Mouse (Mus musculus): ENCODE results near the gene Tas2r107. TPM values are rescaled to one million over a fixed set of nuclear protein-coding genes. Genes with fewer than 3 reads are reported as not detected.
"Not testable (repeated sequence)": the region's sequence is repeated elsewhere in the genome, so short reads cannot be mapped to it uniquely, and the experiment has no call there.

Gene Tas2r107
- total RNA-seq (2014; rRNA removed) (not detected in 2 replicates), polyA plus RNA-seq (2012; rRNA removed) (not detected in 2 replicates)

GRCm38 (mm10) chr6:131660049-131660448 is at the start of gene Tas2r107:
Tas2r107 (minus strand) TSS chr6:131660149.
- no peaks in the 10 kb centered on the region for H3K79me2 ChIP-seq (ENCODE audit: control insufficient read depth, insufficient read depth, low read length)
- TF ChIP-seq POLR2A (IDR thresholded peaks at IDR 0.05; ENCODE audit: extremely low read depth, insufficient read depth, low read length), result no peak
- no peak for TF ChIP-seq CTCF (IDR thresholded peaks at IDR 0.05; ENCODE audit: low read depth, low read length)
- H3K4me1 ChIP-seq (ENCODE audit: control insufficient read depth, insufficient read depth, low read length), result no peaks in the 10 kb centered on the region
- H3K4me3 ChIP-seq (ENCODE audit: insufficient read depth, low read depth, low read length), result no peak within 1 kb of the TSS
- no peak within 1 kb of the TSS for H3K27ac ChIP-seq (replicated peaks; ENCODE audit: insufficient read depth, low read depth, low read length)
- no peaks in the 10 kb centered on the region for H3K36me3 ChIP-seq (ENCODE audit: control insufficient read depth, insufficient read depth, low read length)
- H3K9ac ChIP-seq (ENCODE audit: low read depth, low read length), result no peak within 1 kb of the TSS
- no peaks in the 10 kb centered on the region for H3K27me3 ChIP-seq (ENCODE audit: control insufficient read depth, insufficient read depth, low read length)
- no peak for DNase-seq (ENCODE audit: extremely low read depth, low read depth, low spot score)

DNA sequence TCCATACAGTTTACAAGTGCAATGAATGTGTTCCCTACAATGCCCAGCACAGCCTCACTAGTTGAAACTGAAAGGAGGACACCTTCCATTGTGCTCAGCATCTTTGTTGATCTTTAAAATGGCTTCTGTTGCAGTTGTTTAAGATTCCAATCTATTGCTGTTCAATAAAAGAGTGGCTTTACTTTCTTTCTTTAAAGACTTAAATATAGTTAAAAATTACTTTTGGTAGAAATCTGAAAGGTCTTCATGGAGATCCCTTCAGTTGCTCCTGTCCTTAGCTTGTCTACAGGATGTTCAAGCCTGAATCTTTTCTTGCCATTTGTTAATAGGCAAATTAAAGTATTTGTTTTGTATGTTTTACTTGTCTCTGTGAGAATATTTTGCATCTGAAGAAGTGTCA is 30.0 kb upstream of the Tas2r107 start, which contains the start of gene Tas2r114:
TSS of gene Tas2r114 (minus strand) at position 101 of the 400 bp plus-strand sequence.
- Histone ChIP-seq H3K4me3 (ENCODE audit: insufficient read depth, low read depth, low read length) (no peak within 1 kb of the TSS), H3K79me2 (ENCODE audit: control insufficient read depth, insufficient read depth, low read length) (no peaks in the 10 kb centered on the region), H3K27ac (replicated peaks; ENCODE audit: insufficient read depth, low read depth, low read length) (no peak within 1 kb of the TSS), H3K4me1 (ENCODE audit: control insufficient read depth, insufficient read depth, low read length) (no peaks in the 10 kb centered on the region), H3K9ac (ENCODE audit: low read depth, low read length) (no peak within 1 kb of the TSS), H3K27me3 (ENCODE audit: control insufficient read depth, insufficient read depth, low read length) (no peaks in the 10 kb centered on the region), H3K36me3 (ENCODE audit: control insufficient read depth, insufficient read depth, low read length) (no peaks in the 10 kb centered on the region)
- no peak for DNase-seq (ENCODE audit: extremely low read depth, low read depth, low spot score)
- no peak for TF ChIP-seq CTCF (IDR thresholded peaks at IDR 0.05; ENCODE audit: low read depth, low read length)
- TF ChIP-seq POLR2A (IDR thresholded peaks at IDR 0.05; ENCODE audit: extremely low read depth, insufficient read depth, low read length), result no peak

DNA sequence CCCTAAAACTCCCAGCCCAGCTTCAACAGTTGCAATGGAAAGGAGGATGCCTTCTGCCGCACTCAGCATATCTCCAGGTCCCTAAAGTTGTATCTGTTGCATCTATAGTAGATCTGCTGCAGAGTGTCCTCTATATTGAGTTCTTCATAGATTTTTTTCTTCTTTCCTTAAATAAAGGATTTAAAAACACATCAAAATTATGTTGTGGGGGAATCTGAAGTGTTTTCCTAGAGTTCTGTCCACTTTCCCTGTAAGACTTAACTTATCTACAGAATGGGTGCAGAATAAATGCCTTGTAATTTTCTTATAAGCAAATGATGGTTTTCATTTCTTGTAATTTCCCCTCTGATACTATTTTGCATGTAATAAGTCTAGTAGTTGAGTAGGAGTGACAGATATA is 27.4 kb upstream of the Tas2r107 start, which contains the start of gene Tas2r105:
TSS of gene Tas2r105 (minus strand) at position 101 of the 400 bp plus-strand sequence.
- no peak within 1 kb of the TSS for H3K27ac ChIP-seq (replicated peaks; ENCODE audit: insufficient read depth, low read depth, low read length)
- H3K36me3 ChIP-seq (ENCODE audit: control insufficient read depth, insufficient read depth, low read length), result no peaks in the 10 kb centered on the region
- DNase-seq (ENCODE audit: extremely low read depth, low read depth, low spot score), result no peak
- no peak within 1 kb of the TSS for H3K9ac ChIP-seq (ENCODE audit: low read depth, low read length)
- 83% methylated on average over 1 of the region's 1 CpGs for WGBS
- no peaks in the 10 kb centered on the region for H3K27me3 ChIP-seq (ENCODE audit: control insufficient read depth, insufficient read depth, low read length)
- H3K79me2 ChIP-seq (ENCODE audit: control insufficient read depth, insufficient read depth, low read length), result no peaks in the 10 kb centered on the region
- TF ChIP-seq POLR2A (IDR thresholded peaks at IDR 0.05; ENCODE audit: extremely low read depth, insufficient read depth, low read length) (no peak), CTCF (IDR thresholded peaks at IDR 0.05; ENCODE audit: low read depth, low read length) (no peak)
- no peak within 1 kb of the TSS for H3K4me3 ChIP-seq (ENCODE audit: insufficient read depth, low read depth, low read length)
- H3K4me1 ChIP-seq (ENCODE audit: control insufficient read depth, insufficient read depth, low read length), result no peaks in the 10 kb centered on the region

DNA sequence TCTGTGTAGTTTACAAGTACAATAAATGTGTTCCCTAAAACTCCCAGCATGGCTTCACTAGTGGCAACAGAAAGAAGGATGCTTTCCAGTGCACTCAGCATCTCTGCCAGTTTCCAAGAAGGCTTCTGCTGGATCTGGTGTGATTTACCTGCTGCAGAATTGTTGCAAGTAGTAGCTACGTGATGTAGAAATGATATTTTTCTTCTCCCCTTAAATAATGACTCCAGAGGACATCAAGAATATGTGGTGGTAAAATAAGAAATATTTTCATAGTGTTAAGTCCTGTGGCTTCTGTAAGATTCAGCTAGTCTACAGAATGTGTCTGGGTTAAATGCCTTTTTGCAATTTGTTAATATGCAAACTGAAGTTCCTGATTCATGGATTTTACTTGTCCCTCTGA is 25.7 kb upstream of the Tas2r107 start, which contains the start of gene Tas2r104:
TSS of gene Tas2r104 (minus strand) at position 101 of the 400 bp plus-strand sequence.
- no peak for TF ChIP-seq POLR2A (IDR thresholded peaks at IDR 0.05; ENCODE audit: extremely low read depth, insufficient read depth, low read length)
- TF ChIP-seq CTCF (IDR thresholded peaks at IDR 0.05; ENCODE audit: low read depth, low read length), result no peak

DNA sequence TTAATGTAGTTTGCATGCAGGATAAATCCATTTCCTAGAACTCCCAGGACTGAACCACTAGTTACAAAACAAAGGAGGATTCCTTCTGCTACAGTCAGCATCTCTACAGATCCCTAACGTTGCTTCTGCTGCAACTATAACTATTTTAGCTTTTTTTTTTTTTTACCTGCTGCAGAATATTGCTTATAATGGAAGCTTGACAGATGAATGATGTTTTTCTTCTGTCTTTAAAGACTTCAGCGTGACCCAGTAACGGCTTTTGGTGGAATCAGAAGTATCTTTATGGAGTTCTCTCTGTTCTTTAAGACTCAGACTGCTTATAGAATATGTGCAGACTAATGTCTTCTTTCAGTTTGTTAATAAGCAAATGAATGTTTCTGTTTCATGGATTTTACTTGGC is 18.8 kb upstream of the Tas2r107 start, which contains the start of gene Tas2r106:
TSS of gene Tas2r106 (minus strand) at position 101 of the 400 bp plus-strand sequence.
- H3K27ac ChIP-seq (replicated peaks; ENCODE audit: insufficient read depth, low read depth, low read length), result no peak within 1 kb of the TSS
- no peaks in the 10 kb centered on the region for H3K36me3 ChIP-seq (ENCODE audit: control insufficient read depth, insufficient read depth, low read length)
- WGBS, result 61% methylated on average over 3 of the region's 3 CpGs
- TF ChIP-seq POLR2A (IDR thresholded peaks at IDR 0.05; ENCODE audit: extremely low read depth, insufficient read depth, low read length), result no peak
- no peak for TF ChIP-seq CTCF (IDR thresholded peaks at IDR 0.05; ENCODE audit: low read depth, low read length)
- DNase-seq (ENCODE audit: extremely low read depth, low read depth, low spot score), result no peak
- H3K79me2 ChIP-seq (ENCODE audit: control insufficient read depth, insufficient read depth, low read length), result no peaks in the 10 kb centered on the region
- no peaks in the 10 kb centered on the region for H3K4me1 ChIP-seq (ENCODE audit: control insufficient read depth, insufficient read depth, low read length)
- H3K27me3 ChIP-seq (ENCODE audit: control insufficient read depth, insufficient read depth, low read length), result no peaks in the 10 kb centered on the region
- H3K9ac ChIP-seq (ENCODE audit: low read depth, low read length), result no peak within 1 kb of the TSS
- H3K4me3 ChIP-seq (ENCODE audit: insufficient read depth, low read depth, low read length), result no peak within 1 kb of the TSS

More for the DNA sequence above, 25.7 kb upstream of the Tas2r107 start, which contains the start of gene Tas2r104:
- H3K27me3 ChIP-seq (ENCODE audit: control insufficient read depth, insufficient read depth, low read length), result no peaks in the 10 kb centered on the region
- no peak within 1 kb of the TSS for H3K27ac ChIP-seq (replicated peaks; ENCODE audit: insufficient read depth, low read depth, low read length)
- DNase-seq (ENCODE audit: extremely low read depth, low read depth, low spot score), result no peak
- H3K9ac ChIP-seq (ENCODE audit: low read depth, low read length), result no peak within 1 kb of the TSS
- 59% methylated on average over 1 of the region's 1 CpGs for WGBS
- H3K4me1 ChIP-seq (ENCODE audit: control insufficient read depth, insufficient read depth, low read length), result no peaks in the 10 kb centered on the region
- H3K4me3 ChIP-seq (ENCODE audit: insufficient read depth, low read depth, low read length), result no peak within 1 kb of the TSS
- no peaks in the 10 kb centered on the region for H3K36me3 ChIP-seq (ENCODE audit: control insufficient read depth, insufficient read depth, low read length)
- no peaks in the 10 kb centered on the region for H3K79me2 ChIP-seq (ENCODE audit: control insufficient read depth, insufficient read depth, low read length)

- 68% methylated on average over 3 of the region's 3 CpGs for WGBS
- no peak for DNase-seq (ENCODE audit: extremely low read depth, low read depth, low spot score)
- no peaks in the 10 kb centered on the region for H3K27me3 ChIP-seq (ENCODE audit: control insufficient read depth, insufficient read depth, low read length)
- no peaks in the 10 kb centered on the region for H3K79me2 ChIP-seq (ENCODE audit: control insufficient read depth, insufficient read depth, low read length)
- H3K4me3 ChIP-seq (ENCODE audit: insufficient read depth, low read depth, low read length), result no peak within 1 kb of the TSS
- no peak within 1 kb of the TSS for H3K27ac ChIP-seq (replicated peaks; ENCODE audit: insufficient read depth, low read depth, low read length)
- H3K9ac ChIP-seq (ENCODE audit: low read depth, low read length), result no peak within 1 kb of the TSS
- TF ChIP-seq CTCF (IDR thresholded peaks at IDR 0.05; ENCODE audit: low read depth, low read length), result no peak
- TF ChIP-seq POLR2A (IDR thresholded peaks at IDR 0.05; ENCODE audit: extremely low read depth, insufficient read depth, low read length), result no peak
- no peaks in the 10 kb centered on the region for H3K4me1 ChIP-seq (ENCODE audit: control insufficient read depth, insufficient read depth, low read length)
- no peaks in the 10 kb centered on the region for H3K36me3 ChIP-seq (ENCODE audit: control insufficient read depth, insufficient read depth, low read length)
These were observed 29.1 kb downstream of the Tas2r107 start, which contains the start of gene Tas2r130 for GRCm38 (mm10) chr6:131630812-131631211. Tas2r130 (minus strand) TSS chr6:131630912.

- not testable (repeated sequence) for DNase-seq (ENCODE audit: extremely low read depth, low read depth, low spot score); H3K27ac ChIP-seq (replicated peaks; ENCODE audit: insufficient read depth, low read depth, low read length); H3K4me3 ChIP-seq (ENCODE audit: insufficient read depth, low read depth, low read length); H3K27me3 ChIP-seq (ENCODE audit: control insufficient read depth, insufficient read depth, low read length); H3K79me2 ChIP-seq (ENCODE audit: control insufficient read depth, insufficient read depth, low read length); H3K4me1 ChIP-seq (ENCODE audit: control insufficient read depth, insufficient read depth, low read length); H3K36me3 ChIP-seq (ENCODE audit: control insufficient read depth, insufficient read depth, low read length); H3K9ac ChIP-seq (ENCODE audit: low read depth, low read length)
- 77% methylated on average over 1 of the region's 1 CpGs for WGBS
These were observed 50.0 kb downstream of the Tas2r107 start for GRCm38 (mm10) chr6:131609956-131610355.
